ENCODE assay signal across 10 mouse cellular contexts in the genomic region with DNA sequence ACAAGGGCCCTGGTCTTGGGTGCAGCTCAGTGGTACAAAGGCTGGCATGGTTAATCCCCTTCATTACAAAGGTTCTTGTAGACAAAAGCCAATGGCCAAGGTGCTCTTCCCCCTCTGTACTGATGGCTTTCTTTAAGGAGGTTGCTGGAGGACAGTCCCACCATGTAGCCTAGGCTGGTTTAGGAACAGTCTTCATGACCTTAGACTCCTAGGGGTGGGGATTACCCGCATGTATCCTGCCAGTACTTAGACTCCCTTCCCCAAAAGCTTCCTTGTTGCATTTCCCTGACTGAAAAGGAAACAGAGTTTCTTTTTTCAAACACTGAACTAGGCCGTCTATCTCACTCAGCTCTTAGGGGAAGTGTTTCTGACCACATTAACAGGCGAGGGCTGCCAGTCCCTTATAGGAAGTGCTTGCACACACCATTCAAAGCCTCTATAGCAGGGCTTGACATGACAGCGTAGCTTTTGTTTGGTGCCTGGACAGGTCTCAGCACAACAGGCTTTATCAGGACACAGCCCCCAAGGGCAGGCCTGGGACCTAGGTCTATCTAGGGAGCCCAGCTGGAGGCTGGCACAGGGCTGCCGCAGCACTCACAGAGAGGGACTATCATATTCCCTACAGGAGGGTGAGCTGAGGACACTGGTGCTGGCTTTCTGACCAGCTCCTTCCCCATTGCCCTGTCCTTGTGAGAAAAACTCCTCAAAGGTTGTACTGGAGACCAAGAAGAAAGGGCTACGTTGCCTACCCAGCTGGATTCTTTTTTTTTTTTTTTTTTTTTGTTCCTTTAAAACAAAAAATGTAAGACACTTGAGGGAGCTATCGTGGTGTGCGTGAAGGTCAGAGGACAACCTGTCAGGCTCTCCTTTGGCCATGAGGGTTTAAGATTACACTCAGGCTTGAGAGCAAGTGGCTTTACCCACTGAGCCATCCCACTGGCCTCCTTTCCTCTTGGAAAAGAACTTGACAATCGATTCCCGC. TPM values are rescaled to one million over a fixed set of nuclear protein-coding genes. Genes with fewer than 3 reads are reported as not detected.
DNase-seq lines count a peak whose midpoint lies in the region; ATAC-seq and TF ChIP-seq lines count a peak whose summit lies in the region.
"Had no signal": no experiment of that assay in that cellular context is flagged by ENCODE, and none has a peak within 500 bp of the region (broad histone marks: within the 10 kb centered on the region; RNA-seq: fewer than 3 reads in every experiment).

No protein-coding gene starts in this region.

- TF ChIP-seq CTCF in lung, postnatal 0 days (IDR thresholded peaks at IDR 0.05): no peak
- TF ChIP-seq CTCF in heart, adult 2 months (IDR thresholded peaks at IDR 0.05): no peak
- TF ChIP-seq CTCF in testis, adult 2 months (IDR thresholded peaks at IDR 0.05; ENCODE audit: control insufficient read depth, insufficient read depth, insufficient replicate concordance, low read depth, low read length): no peak

- no peaks in the 10 kb centered on the region for H3K79me2 ChIP-seq in heart, adult 2 months (replicated peaks; ENCODE audit: control insufficient read depth, insufficient read depth, low read length)

- H3K27me3 ChIP-seq in lung, postnatal 0 days (replicated peaks; ENCODE audit: insufficient read depth, low read length): no peaks in the 10 kb centered on the region
- no peaks in the 10 kb centered on the region for H3K27me3 ChIP-seq in heart, adult 2 months (ENCODE audit: control insufficient read depth, insufficient read depth, low read length)
- no peaks in the 10 kb centered on the region for H3K27me3 ChIP-seq in liver, embryonic 13.5 days
- H3K27me3 ChIP-seq in testis, adult 2 months (ENCODE audit: control insufficient read depth, insufficient read depth, low read length): no peaks in the 10 kb centered on the region
- no peaks in the 10 kb centered on the region for H3K27me3 ChIP-seq in hindbrain, embryonic 13.5 days
- H3K27me3 ChIP-seq in hindbrain, embryonic 14.5 days (ENCODE audit: control insufficient read depth, insufficient read depth, low read length): no peaks in the 10 kb centered on the region
- H3K27me3 ChIP-seq: embryonic facial prominence, embryonic 12.5 days had no signal

- no peak overlapping the region for H3K4me2 ChIP-seq in lung, postnatal 0 days (replicated peaks; ENCODE audit: low read depth, low read length)
- H3K4me2 ChIP-seq in liver, embryonic 13.5 days: peak overlapping the region; percentile 29
- H3K4me2 ChIP-seq in hindbrain, embryonic 13.5 days: no peak overlapping the region
- no peak overlapping the region for H3K4me2 ChIP-seq in hindbrain, embryonic 14.5 days (replicated peaks)
- H3K4me2 ChIP-seq: embryonic facial prominence, embryonic 12.5 days had no signal

- peaks cover 26% of the 10 kb centered on the region for H3K36me3 ChIP-seq in lung, postnatal 0 days (ENCODE audit: insufficient read depth, low read length)
- no peaks in the 10 kb centered on the region for H3K36me3 ChIP-seq in heart, adult 2 months (ENCODE audit: control insufficient read depth, insufficient read depth, low read length)
- peaks cover 79% of the 10 kb centered on the region for H3K36me3 ChIP-seq in liver, embryonic 13.5 days
- H3K36me3 ChIP-seq in testis, adult 2 months (ENCODE audit: control insufficient read depth, insufficient read depth, low read length): no peaks in the 10 kb centered on the region
- peaks cover 88% of the 10 kb centered on the region for H3K36me3 ChIP-seq in hindbrain, embryonic 13.5 days
- peaks cover 85% of the 10 kb centered on the region for H3K36me3 ChIP-seq in hindbrain, embryonic 14.5 days (replicated peaks; ENCODE audit: control insufficient read depth, insufficient read depth)

- no peaks in the 10 kb centered on the region for H3K9me3 ChIP-seq in lung, postnatal 0 days (ENCODE audit: low read length)
- H3K9me3 ChIP-seq in liver, embryonic 13.5 days (replicated peaks): no peaks in the 10 kb centered on the region
- H3K9me3 ChIP-seq in hindbrain, embryonic 13.5 days: no peaks in the 10 kb centered on the region
- H3K9me3 ChIP-seq in hindbrain, embryonic 14.5 days (ENCODE audit: control insufficient read depth, low read length): no peaks in the 10 kb centered on the region
- H3K9me3 ChIP-seq: embryonic facial prominence, embryonic 12.5 days had no signal

- DNase-seq in lung, postnatal 0 days (ENCODE audit: low spot score): peak; percentile 19
- no peak for DNase-seq in lung, postnatal 10 days
- peak; percentile 53 to 73 for DNase-seq in heart, adult 2 months
- peak; percentile 79 for DNase-seq in liver, embryonic 13.5 days
- DNase-seq in adrenal gland, adult (ENCODE audit: inconsistent age in 2 of 2, low spot score in 1 of 2): no peak
- no peak for DNase-seq in hindbrain, embryonic 14.5 days (ENCODE audit: low spot score)

- no peak overlapping the region for H3K4me3 ChIP-seq in lung, postnatal 0 days (ENCODE audit: low read depth, low read length)
- H3K4me3 ChIP-seq in heart, adult 2 months: no peak overlapping the region
- no peak overlapping the region for H3K4me3 ChIP-seq in liver, embryonic 13.5 days (replicated peaks)
- H3K4me3 ChIP-seq in testis, adult 2 months (ENCODE audit: control insufficient read depth, low read depth, low read length): no peak overlapping the region
- no peak overlapping the region for H3K4me3 ChIP-seq in hindbrain, embryonic 13.5 days
- H3K4me3 ChIP-seq in hindbrain, embryonic 14.5 days (replicated peaks; ENCODE audit: low read length): no peak overlapping the region
- H3K4me3 ChIP-seq: embryonic facial prominence, embryonic 12.5 days; layer of hippocampus, adult 2 months had no signal

- H3K4me1 ChIP-seq in lung, postnatal 0 days (ENCODE audit: insufficient read depth, low read depth, low read length): no peaks in the 10 kb centered on the region
- peaks cover 8% of the 10 kb centered on the region for H3K4me1 ChIP-seq in heart, adult 2 months (ENCODE audit: control insufficient read depth, insufficient read depth, low read length)
- H3K4me1 ChIP-seq in liver, embryonic 13.5 days (replicated peaks): peaks cover 30% of the 10 kb centered on the region
- no peaks in the 10 kb centered on the region for H3K4me1 ChIP-seq in testis, adult 2 months (ENCODE audit: control insufficient read depth, insufficient read depth, low read length)
- H3K4me1 ChIP-seq in hindbrain, embryonic 13.5 days (replicated peaks): no peaks in the 10 kb centered on the region
- H3K4me1 ChIP-seq in hindbrain, embryonic 14.5 days (replicated peaks; ENCODE audit: control insufficient read depth, insufficient read depth, low read length): no peaks in the 10 kb centered on the region
- H3K4me1 ChIP-seq: embryonic facial prominence, embryonic 12.5 days had no signal

- intact Hi-C loops in heart, adult 2 months (cut with DNase I): loop anchor here (2.0 kb wide), 1 partner anchor 61 kb away; no protein-coding TSS in a partner anchor

- no peak overlapping the region for H3K9ac ChIP-seq in lung, postnatal 0 days (replicated peaks; ENCODE audit: low read depth)
- no peak overlapping the region for H3K9ac ChIP-seq in heart, adult 2 months (ENCODE audit: low read depth, low read length)
- peak overlapping the region; percentile 44; the same call in 1 of the 2 replicates for H3K9ac ChIP-seq in liver, embryonic 13.5 days
- no peak overlapping the region for H3K9ac ChIP-seq in hindbrain, embryonic 13.5 days
- no peak overlapping the region for H3K9ac ChIP-seq in hindbrain, embryonic 14.5 days
- H3K9ac ChIP-seq: embryonic facial prominence, embryonic 12.5 days had no signal

- WGBS in lung, postnatal 0 days: 72% methylated on average over 10 of the region's 10 CpGs
- 34% methylated on average over 10 of the region's 10 CpGs for WGBS in heart, adult 2 months
- WGBS in liver, embryonic 13.5 days (ENCODE audit: insufficient replicate concordance): 37% methylated on average over 10 of the region's 10 CpGs
- WGBS in hindbrain, embryonic 13.5 days: 89% methylated on average over 10 of the region's 10 CpGs
- WGBS in hindbrain, embryonic 14.5 days: 86% methylated on average over 10 of the region's 10 CpGs

- ATAC-seq in lung, postnatal 0 days: no peak
- peak; percentile 100 for ATAC-seq in liver, embryonic 13.5 days (ENCODE audit: low read depth)
- no peak for ATAC-seq in hindbrain, embryonic 13.5 days (ENCODE audit: low FRiP score)
- no peak for ATAC-seq in hindbrain, embryonic 14.5 days (ENCODE audit: low FRiP score)

- no peak overlapping the region for H3K27ac ChIP-seq in lung, postnatal 0 days (ENCODE audit: low read length)
- H3K27ac ChIP-seq in heart, adult 2 months: peak overlapping the region; percentile 64
- H3K27ac ChIP-seq in liver, embryonic 13.5 days: peak overlapping the region; percentile 78
- peak overlapping the region; percentile 12; the same call in 1 of the 2 replicates for H3K27ac ChIP-seq in testis, adult 2 months (ENCODE audit: control insufficient read depth, insufficient read depth, low read depth, low read length)
- no peak overlapping the region for H3K27ac ChIP-seq in hindbrain, embryonic 13.5 days
- H3K27ac ChIP-seq in hindbrain, embryonic 14.5 days: no peak overlapping the region
- H3K27ac ChIP-seq: embryonic facial prominence, embryonic 12.5 days; layer of hippocampus, adult 2 months had no signal

- TF ChIP-seq EP300 in lung, postnatal 0 days (IDR thresholded peaks at IDR 0.05): no peak
- TF ChIP-seq EP300 in heart, adult 2 months (IDR thresholded peaks at IDR 0.05; ENCODE audit: insufficient read depth, low read depth, low read length): no peak; the same call in 1 of the 2 replicates

- TF ChIP-seq POLR2A in heart, adult 2 months (IDR thresholded peaks at IDR 0.05; ENCODE audit: insufficient read depth, low read depth, low read length): no peak
- TF ChIP-seq POLR2A in testis, adult 2 months (IDR thresholded peaks at IDR 0.05; ENCODE audit: control insufficient read depth, low read depth, low read length): no peak

RNA-seq across cellular contexts. Expression of a gene that starts 32.9 kb away (rescaled TPM):
- polyA plus RNA-seq in lung, postnatal 0 days (2015; fragmentation: Nextera tagmentation; extraction: Ambion mirVana): 101 and 120 TPM in 2 replicates
- total RNA-seq in heart, adult 2 months (2021): 100 to 1,000 TPM; 396 to 406 TPM
- 91.1 and 159 TPM in 2 replicates for polyA plus RNA-seq in heart, adult 2 months (2012; rRNA removed)
- 329 and 343 TPM in 2 replicates for polyA plus RNA-seq in liver, embryonic 13.5 days (2015; fragmentation: Nextera tagmentation; extraction: Ambion mirVana)
- polyA plus RNA-seq in testis, adult 2 months (2012; rRNA removed): 64.3 and 68.3 TPM in 2 replicates
- polyA plus RNA-seq in hindbrain, embryonic 13.5 days (2015; fragmentation: Nextera tagmentation; extraction: Ambion mirVana): 62.2 and 68.7 TPM in 2 replicates
- polyA plus RNA-seq in hindbrain, embryonic 14.5 days (2014; fragmentation: Nextera tagmentation; extraction: Ambion mirVana): 60.3 and 61.5 TPM in 2 replicates

RNA-seq across cellular contexts. Expression of a gene that starts 56.0 kb away (rescaled TPM):
- 41.3 and 47.6 TPM in 2 replicates for polyA plus RNA-seq in lung, postnatal 0 days (2015; fragmentation: Nextera tagmentation; extraction: Ambion mirVana)
- total RNA-seq in heart, adult 2 months (2021): 10 to 100 TPM; 22.3 to 22.6 TPM
- polyA plus RNA-seq in heart, adult 2 months (2012; rRNA removed): 12.4 and 22.7 TPM in 2 replicates
- 36.9 and 46.5 TPM in 2 replicates for polyA plus RNA-seq in liver, embryonic 13.5 days (2015; fragmentation: Nextera tagmentation; extraction: Ambion mirVana)
- polyA plus RNA-seq in testis, adult 2 months (2012; rRNA removed): 9.4 and 12.2 TPM in 2 replicates
- polyA plus RNA-seq in hindbrain, embryonic 13.5 days (2015; fragmentation: Nextera tagmentation; extraction: Ambion mirVana): 27.3 and 27.6 TPM in 2 replicates
- polyA plus RNA-seq in hindbrain, embryonic 14.5 days (2014; fragmentation: Nextera tagmentation; extraction: Ambion mirVana): 27.8 and 30.6 TPM in 2 replicates

RNA-seq across cellular contexts. Expression of a gene that starts 56.1 kb away (rescaled TPM):
- polyA plus RNA-seq in lung, postnatal 0 days (2015; fragmentation: Nextera tagmentation; extraction: Ambion mirVana): 6.3 and 7.8 TPM in 2 replicates
- total RNA-seq in heart, adult 2 months (2021): 1 to 10 TPM; 2.8 TPM
- polyA plus RNA-seq in heart, adult 2 months (2012; rRNA removed): 1.7 and 2.5 TPM in 2 replicates
- polyA plus RNA-seq in liver, embryonic 13.5 days (2015; fragmentation: Nextera tagmentation; extraction: Ambion mirVana): 90.3 and 106 TPM in 2 replicates
- polyA plus RNA-seq in testis, adult 2 months (2012; rRNA removed): 13.9 and 15.4 TPM in 2 replicates
- 23.8 and 26.3 TPM in 2 replicates for polyA plus RNA-seq in hindbrain, embryonic 13.5 days (2015; fragmentation: Nextera tagmentation; extraction: Ambion mirVana)
- 30.4 and 35.7 TPM in 2 replicates for polyA plus RNA-seq in hindbrain, embryonic 14.5 days (2014; fragmentation: Nextera tagmentation; extraction: Ambion mirVana)

Comparison
In these comparisons a context has a peak if more than half of its experiments do, and no peak if none do; other contexts are left out.
1. DNase-seq: peak in lung, postnatal 0 days (single experiment), heart, adult 2 months (2 of 2) and liver, embryonic 13.5 days (single experiment); none in lung, postnatal 10 days (single experiment), adrenal gland, adult (0 of 2) and hindbrain, embryonic 14.5 days (single experiment).
2. H3K27ac ChIP-seq: peak in heart, adult 2 months (single experiment), liver, embryonic 13.5 days (single experiment) and testis, adult 2 months (single experiment); none in lung, postnatal 0 days (single experiment), hindbrain, embryonic 13.5 days (single experiment) and hindbrain, embryonic 14.5 days (single experiment).